Mouse (Mus musculus) heart, embryonic 16.5 days (tissue): ENCODE results near the gene Plcb4. TPM values are rescaled to one million over a fixed set of nuclear protein-coding genes. Genes with fewer than 3 reads are reported as not detected.

ENCODE experiments used
- ATAC-seq: fragments of 200-750 bp; cut with Nextera tagmentation; replicated peaks from 2 replicates; pipeline ENCODE4 v1.8.0; 2017; ENCODE audit warnings: moderate number of reproducible peaks; ENCODE audit not compliant: insufficient read depth, low FRiP score; ENCODE audit errors: extremely low read depth
- H3K27ac ChIP-seq: fragments of 300-500 bp; sonication (generic); 2 replicates; pipeline ENCODE4 v1.5.1; 2014; ENCODE audit warnings: mild to moderate bottlenecking, low read length, control low read depth, moderate library complexity
- H3K27me3 ChIP-seq: fragments of 300-500 bp; sonication (generic); 2 replicates; pipeline ENCODE4 v1.6.1; 2014; ENCODE audit warnings: low read length, mixed read lengths; ENCODE audit not compliant: control insufficient read depth, insufficient read depth
- H3K36me3 ChIP-seq: fragments of 300-500 bp; sonication (generic); 2 replicates; pipeline ENCODE4 v1.6.1; 2014; ENCODE audit not compliant: control insufficient read depth, insufficient read depth
- H3K4me1 ChIP-seq: fragments of 300-500 bp; sonication (generic); 2 replicates; pipeline ENCODE4 v1.6.1; 2014; ENCODE audit warnings: low read length, mixed read lengths; ENCODE audit not compliant: control insufficient read depth, insufficient read depth
- H3K4me2 ChIP-seq: fragments of 300-500 bp; sonication (generic); 2 replicates; pipeline ENCODE4 v1.6.1; 2014; ENCODE audit warnings: low read depth, mild to moderate bottlenecking, control low read depth, low read length
- H3K4me3 ChIP-seq: fragments of 300-500 bp; sonication (generic); 2 replicates; pipeline ENCODE4 v1.5.1; 2014; ENCODE audit warnings: mild to moderate bottlenecking, control low read depth, low read length
- H3K9ac ChIP-seq: fragments of 300-500 bp; sonication (generic); 2 replicates; pipeline ENCODE4 v1.6.1; 2014; ENCODE audit warnings: low read length, control low read depth
- H3K9me3 ChIP-seq: fragments of 300-500 bp; sonication (generic); replicated peaks from 2 replicates; pipeline ENCODE4 v1.6.1; 2016; ENCODE audit warnings: low read length; ENCODE audit not compliant: control insufficient read depth
- WGBS: fragments of 180-500 bp; shearing (Covaris S2); extraction: QIAGEN DNeasy Blood & Tissue Kit; methylation state at CpG from one replicate; pipeline ENCODE4 v1.1.7; 2014; 5-methylcytosine and 5-hydroxymethylcytosine counted together
- polyA plus RNA-seq: library from polyadenylated mRNA; unstranded; fragments of >200 nt; fragmentation: Nextera tagmentation; extraction: Ambion mirVana; gene quantifications from 2 replicates; pipeline ENCODE4 v1.2.1, GENCODE M21; 2015

Plcb4 gene
- 31.9 and 40.2 TPM in 2 replicates for polyA plus RNA-seq

DNA sequence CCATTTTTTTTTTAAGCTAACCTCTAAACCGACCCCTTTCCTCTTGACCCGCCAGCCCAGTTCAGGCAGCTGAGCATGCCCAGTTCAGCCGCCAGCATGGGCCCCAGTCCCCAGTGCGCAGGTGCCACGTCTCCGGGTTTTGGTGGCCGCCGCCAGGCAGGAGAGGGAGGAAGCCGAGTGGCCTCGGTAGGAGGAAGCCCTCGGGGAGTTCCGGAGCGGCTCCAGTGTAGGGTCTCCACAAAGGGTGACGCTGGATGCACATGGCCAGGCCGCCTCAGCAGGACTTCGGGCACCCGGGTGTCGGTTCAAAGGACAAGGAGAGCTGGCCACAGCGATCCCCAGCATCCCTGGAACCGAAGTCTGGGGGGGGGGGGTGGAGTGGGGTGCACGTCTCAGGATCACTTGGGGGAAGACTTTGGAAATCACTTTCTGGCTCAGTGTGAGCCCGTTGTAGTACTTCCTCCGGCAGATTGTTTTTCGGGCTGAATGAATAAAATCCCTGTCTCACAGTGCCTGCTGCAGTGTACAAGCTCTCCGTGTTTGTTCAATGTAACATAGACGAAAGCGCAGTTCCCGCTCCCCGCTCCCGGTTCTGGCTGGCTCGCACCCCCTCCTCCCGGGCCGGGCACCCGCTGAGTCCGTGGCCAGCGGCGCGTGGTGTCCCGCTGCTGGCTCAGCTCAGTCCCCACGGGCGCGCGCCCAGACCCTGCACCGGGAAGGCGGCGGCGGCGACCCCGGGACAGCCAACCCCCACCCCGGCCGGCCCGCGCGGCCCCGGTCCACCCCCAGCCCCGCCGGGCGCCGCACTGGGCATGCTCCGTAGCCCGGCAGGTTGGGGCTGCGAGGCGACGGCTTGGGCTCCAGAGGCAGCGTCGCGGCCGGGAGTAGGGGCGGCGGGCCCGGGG lies at the start of gene Plcb4:
TSS of gene Plcb4 (plus strand) at position 526 of the 905 bp plus-strand sequence.
- no peaks in the 10 kb centered on the region for H3K27me3 ChIP-seq
- H3K4me2 ChIP-seq: peak within 1 kb of the TSS; percentile 65
- H3K4me3 ChIP-seq: peak within 1 kb of the TSS; percentile 87
- 0 out of 2 replicates have a peak, but pooled peaks cover 3% of the 10 kb centered on the region for H3K4me1 ChIP-seq
- peak within 1 kb of the TSS; percentile 96 for H3K27ac ChIP-seq
- no peaks in the 10 kb centered on the region for H3K9me3 ChIP-seq
- H3K9ac ChIP-seq: peak within 1 kb of the TSS; percentile 97
- no peaks in the 10 kb centered on the region for H3K36me3 ChIP-seq
- under 1% methylated on average over 63 of the region's 71 CpGs for WGBS
- peak; percentile 86 for ATAC-seq

DNA sequence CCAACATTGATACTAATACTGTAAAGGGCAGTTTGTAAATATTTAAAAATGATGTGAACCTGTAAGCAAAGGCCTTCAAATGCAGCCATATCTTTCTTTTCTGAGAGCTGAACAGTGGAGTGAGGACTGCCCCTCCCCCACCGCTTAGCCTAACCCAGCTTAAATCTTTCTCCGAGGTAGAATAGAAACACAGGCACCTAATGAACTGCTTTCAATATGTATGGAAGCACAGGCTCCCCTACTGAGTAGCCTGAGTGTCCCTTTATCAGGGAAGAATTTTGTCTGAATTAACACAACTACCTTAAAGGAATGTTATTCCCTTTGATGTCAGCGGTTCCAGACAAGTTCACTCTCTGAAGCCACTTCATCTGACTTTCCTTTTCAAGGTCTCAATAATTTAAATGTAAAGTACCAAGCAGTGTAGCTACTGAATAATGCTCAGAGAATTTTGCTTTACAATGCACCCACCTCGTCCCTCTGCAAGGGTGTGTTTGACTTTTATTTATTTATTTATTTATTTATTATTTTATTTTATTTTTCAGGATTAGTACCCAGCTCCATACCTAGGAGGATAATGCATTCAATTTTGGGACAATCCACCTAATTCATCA lies 44.1 kb upstream of the Plcb4 start:
- WGBS: 23% methylated on average over 4 of the region's 4 CpGs
- ATAC-seq: no peak
- Histone ChIP-seq H3K9me3 (no peaks in the 10 kb centered on the region), H3K4me1 (no peaks in the 10 kb centered on the region), H3K36me3 (no peaks in the 10 kb centered on the region), H3K4me3 (no peak overlapping the region), H3K27me3 (no peaks in the 10 kb centered on the region), H3K27ac (no peak overlapping the region), H3K4me2 (peak overlapping the region; percentile 31), H3K9ac (no peak overlapping the region)

DNA sequence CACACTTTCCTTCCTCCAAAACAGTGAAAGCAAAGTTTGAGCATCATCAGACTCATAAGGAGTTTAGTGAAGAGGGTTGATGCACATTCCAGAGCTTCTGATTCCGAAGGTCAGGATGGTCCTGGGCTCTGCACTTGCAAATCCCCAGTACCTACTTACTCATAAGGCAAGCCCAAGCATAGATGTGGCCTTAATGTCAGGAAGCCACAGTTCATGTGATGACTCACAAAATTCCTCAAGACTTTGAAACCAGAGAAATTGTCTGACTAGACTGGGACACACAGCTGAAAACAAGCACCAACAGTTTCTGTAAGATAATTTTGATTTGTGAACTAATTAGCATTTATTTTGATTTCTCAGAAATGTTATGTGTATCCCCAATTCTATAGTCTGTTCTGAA lies 42.7 kb upstream of the Plcb4 start:
- Histone ChIP-seq H3K4me3 (no peak overlapping the region), H3K27me3 (no peaks in the 10 kb centered on the region), H3K4me2 (no peak overlapping the region), H3K36me3 (no peaks in the 10 kb centered on the region), H3K9ac (no peak overlapping the region), H3K9me3 (no peaks in the 10 kb centered on the region), H3K27ac (no peak overlapping the region), H3K4me1 (no peaks in the 10 kb centered on the region)
- ATAC-seq: no peak
- 76% methylated on average over 1 of the region's 1 CpGs for WGBS

DNA sequence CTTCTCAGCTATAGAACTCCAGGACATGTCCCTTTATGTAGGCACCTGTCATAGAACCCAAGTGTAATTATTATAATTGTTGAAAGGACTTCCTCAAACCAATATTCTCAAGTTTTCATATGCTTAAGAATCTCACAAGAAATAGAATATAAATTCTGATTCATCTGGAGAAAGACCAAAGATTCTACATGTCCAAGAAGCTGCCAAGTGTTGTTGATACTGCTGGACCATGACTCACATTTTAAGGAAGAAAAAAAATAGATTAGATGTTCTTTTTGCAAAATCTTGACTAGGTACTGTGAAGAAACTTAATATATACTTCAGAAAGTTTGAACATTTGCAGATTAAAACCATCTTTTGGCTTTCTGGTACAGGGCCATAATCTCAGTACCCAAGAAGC lies 40.3 kb upstream of the Plcb4 start:
- no peaks in the 10 kb centered on the region for H3K9me3 ChIP-seq

DNA sequence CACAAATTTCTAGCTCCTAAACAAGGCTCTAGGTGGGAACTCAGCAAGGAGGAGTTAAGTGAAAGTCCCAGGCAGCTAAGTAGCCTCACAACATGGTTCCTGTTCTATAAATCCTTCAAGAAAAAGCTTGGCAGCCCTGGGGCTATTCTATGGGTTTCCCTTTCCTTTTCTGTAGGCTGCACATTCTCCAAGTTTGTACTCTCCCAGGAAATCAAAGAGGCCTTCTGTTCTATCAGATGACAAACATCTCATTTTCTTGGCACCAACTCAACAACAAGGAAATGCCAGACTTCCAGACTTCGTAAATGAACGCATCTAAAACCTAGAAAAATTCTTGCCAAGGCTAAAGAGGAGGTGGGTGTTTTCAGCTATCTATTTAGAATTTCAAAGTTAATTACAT lies 38.9 kb upstream of the Plcb4 start:
- no peaks in the 10 kb centered on the region for H3K27me3 ChIP-seq
- ATAC-seq: no peak
- H3K4me2 ChIP-seq: no peak overlapping the region
- H3K36me3 ChIP-seq: no peaks in the 10 kb centered on the region
- H3K4me1 ChIP-seq: no peaks in the 10 kb centered on the region
- H3K27ac ChIP-seq: no peak overlapping the region
- no peak overlapping the region for H3K9ac ChIP-seq
- H3K9me3 ChIP-seq: no peaks in the 10 kb centered on the region
- 51% methylated on average over 2 of the region's 2 CpGs for WGBS
- H3K4me3 ChIP-seq: no peak overlapping the region

More for the DNA sequence above, 40.3 kb upstream of the Plcb4 start:
- no peak overlapping the region for H3K27ac ChIP-seq
- no peak overlapping the region for H3K4me3 ChIP-seq
- no peak overlapping the region for H3K4me2 ChIP-seq
- H3K4me1 ChIP-seq: no peaks in the 10 kb centered on the region
- H3K27me3 ChIP-seq: no peaks in the 10 kb centered on the region
- no peak for ATAC-seq
- no peak overlapping the region for H3K9ac ChIP-seq
- H3K36me3 ChIP-seq: no peaks in the 10 kb centered on the region

DNA sequence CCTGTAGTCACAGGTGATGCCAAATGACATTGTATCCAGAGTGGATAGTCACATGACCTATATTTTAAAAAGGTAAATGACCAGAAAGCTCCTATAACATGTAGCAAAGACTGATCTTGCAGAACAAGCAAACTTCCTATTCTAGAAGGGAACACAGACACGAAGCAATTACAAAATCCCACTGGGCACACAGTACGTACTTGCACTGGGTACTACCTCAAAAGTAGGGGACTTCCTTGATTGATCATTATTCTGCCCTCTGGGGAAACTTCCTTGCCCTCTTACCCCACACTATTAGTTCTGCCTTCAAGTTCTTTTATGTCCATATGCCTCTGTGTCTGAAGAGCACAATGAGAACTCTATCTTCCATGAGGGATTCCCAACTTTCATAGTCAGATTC lies 31.0 kb upstream of the Plcb4 start:
- H3K9ac ChIP-seq: no peak overlapping the region
- no peak for ATAC-seq
- H3K4me3 ChIP-seq: no peak overlapping the region
- H3K9me3 ChIP-seq: no peaks in the 10 kb centered on the region
- H3K27me3 ChIP-seq: no peaks in the 10 kb centered on the region
- WGBS: 84% methylated on average over 2 of the region's 2 CpGs
- H3K4me1 ChIP-seq: no peaks in the 10 kb centered on the region
- H3K27ac ChIP-seq: no peak overlapping the region
- H3K4me2 ChIP-seq: no peak overlapping the region
- no peaks in the 10 kb centered on the region for H3K36me3 ChIP-seq

DNA sequence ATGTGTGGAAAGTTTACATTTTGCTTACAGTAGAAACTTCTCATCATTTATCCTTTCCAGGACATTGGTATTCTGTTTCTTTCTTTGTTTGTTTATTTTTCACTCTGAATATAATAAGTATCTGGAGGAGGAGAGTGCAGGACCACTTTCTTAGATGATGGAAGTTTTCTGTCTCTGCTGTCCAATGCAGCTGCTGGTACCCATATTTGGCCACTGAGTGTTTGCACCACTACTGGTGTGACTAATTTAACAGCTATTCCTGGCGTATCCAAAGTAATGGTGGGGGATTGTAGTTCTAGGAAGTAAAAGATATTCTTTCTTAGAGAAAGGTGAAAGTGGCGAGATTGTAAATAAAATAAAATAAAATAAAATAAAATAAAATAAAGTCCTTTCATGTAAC lies 21.6 kb upstream of the Plcb4 start:
- H3K4me1 ChIP-seq: no peaks in the 10 kb centered on the region
- H3K4me2 ChIP-seq: no peak overlapping the region
- no peak overlapping the region for H3K4me3 ChIP-seq
- H3K27me3 ChIP-seq: no peaks in the 10 kb centered on the region
- no peaks in the 10 kb centered on the region for H3K9me3 ChIP-seq
- H3K36me3 ChIP-seq: no peaks in the 10 kb centered on the region
- H3K27ac ChIP-seq: no peak overlapping the region
- no peak for ATAC-seq
- WGBS: 69% methylated on average over 2 of the region's 2 CpGs
- no peak overlapping the region for H3K9ac ChIP-seq

DNA sequence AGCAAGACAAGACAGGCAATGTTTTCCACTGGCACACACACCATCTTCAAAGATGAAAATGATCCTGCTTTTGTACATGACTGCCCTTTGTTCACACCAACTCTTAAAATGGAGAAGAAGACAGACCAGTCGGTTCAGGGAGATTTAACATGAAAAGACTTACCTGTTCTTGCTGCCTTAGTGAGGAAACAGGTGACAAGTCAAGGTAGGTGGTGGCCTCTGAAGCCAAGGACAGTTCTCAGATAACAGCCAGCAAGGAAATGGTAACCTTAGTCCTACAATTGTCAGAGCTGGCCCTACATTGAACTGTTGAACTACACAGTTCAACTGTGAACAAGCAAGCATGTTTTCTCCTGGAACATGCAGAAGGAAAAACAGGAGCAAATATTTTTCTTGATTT lies 17.8 kb upstream of the Plcb4 start:
- 70% methylated on average over 1 of the region's 1 CpGs for whole genome bisulfite sequencing
- no peak overlapping the region for H3K4me2 ChIP-seq
- ATAC-seq: no peak
- H3K4me3 ChIP-seq: no peak overlapping the region
- no peak overlapping the region for H3K9ac ChIP-seq
- H3K36me3 ChIP-seq: no peaks in the 10 kb centered on the region
- H3K27me3 ChIP-seq: no peaks in the 10 kb centered on the region
- H3K9me3 ChIP-seq: peaks cover 6% of the 10 kb centered on the region; the same call in 1 of the 2 replicates
- no peaks in the 10 kb centered on the region; the same call in 1 of the 2 replicates for H3K4me1 ChIP-seq
- no peak overlapping the region for H3K27ac ChIP-seq

DNA sequence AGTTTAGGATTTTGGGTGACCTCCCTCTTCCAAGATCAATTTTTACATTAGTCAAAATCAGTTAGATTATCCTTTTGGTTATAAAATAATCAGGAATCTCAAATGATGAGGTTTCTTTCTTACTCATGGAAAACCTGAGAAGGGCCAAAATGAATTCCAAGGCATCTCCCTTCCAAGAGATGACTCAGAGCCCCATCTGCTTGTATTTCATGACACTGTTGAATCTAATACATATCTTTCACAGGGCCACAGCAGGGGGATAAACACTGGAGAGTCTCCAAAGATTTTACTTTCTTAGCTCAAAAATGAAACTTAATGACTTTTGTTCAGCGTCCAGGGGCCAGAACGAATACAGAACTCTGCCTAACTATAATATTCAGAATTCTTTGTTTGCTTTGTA lies 17.2 kb upstream of the Plcb4 start:
- Histone ChIP-seq H3K27me3 (no peaks in the 10 kb centered on the region), H3K36me3 (no peaks in the 10 kb centered on the region), H3K9me3 (peaks cover 6% of the 10 kb centered on the region; the same call in 1 of the 2 replicates), H3K4me1 (no peaks in the 10 kb centered on the region; the same call in 1 of the 2 replicates), H3K4me3 (no peak overlapping the region), H3K4me2 (no peak overlapping the region), H3K27ac (no peak overlapping the region), H3K9ac (no peak overlapping the region)
- WGBS: 74% methylated on average over 2 of the region's 2 CpGs
- no peak for ATAC-seq
